Mouse (Mus musculus) gastrocnemius, postnatal 10 days (tissue): ENCODE data around the gene Ppwd1. TPM values are rescaled to one million over a fixed set of nuclear protein-coding genes. Genes with fewer than 3 reads are reported as not detected.
"Not testable (repeated sequence)": the region's sequence is repeated elsewhere in the genome, so short reads cannot be mapped to it uniquely, and the experiment has no call there.

ENCODE experiments used
- DNase-seq: peaks from one replicate; pipeline ENCODE4 v3.0.0; 2021; ENCODE audit warnings: mixed read lengths
- long read RNA-seq, 2 experiments: library from polyadenylated mRNA; stranded (forward); transcript quantifications; one replicate each; pipeline ENCODE4 v2.0.0; 2021
- total RNA-seq, 2 experiments: library from RNA; stranded (reverse); gene quantifications; 2 replicates each; pipeline ENCODE4 v1.2.3; 2021

Gene Ppwd1
- 1 to 10 TPM; 6.3 to 9.6 TPM for total RNA-seq
- long read RNA-seq, experiment 1, transcript Ppwd1-201 (11 exons, 2,342 nt) = major isoform, 6 of 8 reads
- long read RNA-seq, experiment 1, partial matches to known transcripts = 0 of 8 reads
- long read RNA-seq, experiment 1, other reads (novel, unspliced or antisense) = 1 of 8 reads
- long read RNA-seq, experiment 2, transcript Ppwd1-201 (11 exons, 2,342 nt) = major isoform, 8 of 10 reads
- long read RNA-seq, experiment 2, partial matches to known transcripts = 1 of 10 reads
- long read RNA-seq, experiment 2, other reads (novel, unspliced or antisense) = 1 of 10 reads

DNA sequence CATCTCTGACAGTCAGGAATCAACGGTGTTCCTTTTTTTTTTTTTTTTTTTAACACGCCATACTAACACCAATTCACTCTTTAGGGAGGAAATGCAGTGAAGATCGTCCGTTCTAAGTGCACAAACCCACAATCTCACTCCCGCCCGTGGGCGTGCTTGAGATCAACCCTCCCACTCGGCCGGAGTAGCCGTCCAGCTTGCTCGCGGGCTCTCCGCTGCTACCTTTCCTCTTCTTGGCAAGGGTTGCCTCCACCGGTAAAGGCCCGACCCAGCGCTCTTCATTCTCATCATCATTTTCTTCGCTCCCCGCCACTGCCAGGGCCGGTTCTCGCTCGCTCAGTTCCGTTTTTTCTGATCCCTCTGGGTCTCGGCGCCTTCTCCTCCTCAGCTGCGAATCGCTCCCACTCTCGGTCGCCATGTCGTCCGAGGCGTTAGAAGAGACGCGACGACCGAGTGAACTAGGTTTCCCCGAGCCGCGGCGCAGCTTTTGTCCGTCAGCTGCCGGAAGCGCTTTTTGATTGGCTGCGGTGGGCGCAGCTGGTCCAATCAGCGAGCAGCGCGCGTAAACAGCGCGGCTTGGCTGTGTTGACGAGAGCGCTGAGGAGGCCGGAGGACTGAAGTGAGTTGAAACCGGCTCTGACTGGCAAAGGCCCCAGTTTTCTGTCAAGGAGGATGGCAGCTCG is at the start of gene Ppwd1, which contains the start of gene Cenpk:
Ppwd1 (minus strand) TSS at position 460 of the 683 bp plus-strand sequence.
Cenpk (plus strand) TSS at position 228 of the 683 bp plus-strand sequence.
- DNase-seq = peak; percentile 94

DNA sequence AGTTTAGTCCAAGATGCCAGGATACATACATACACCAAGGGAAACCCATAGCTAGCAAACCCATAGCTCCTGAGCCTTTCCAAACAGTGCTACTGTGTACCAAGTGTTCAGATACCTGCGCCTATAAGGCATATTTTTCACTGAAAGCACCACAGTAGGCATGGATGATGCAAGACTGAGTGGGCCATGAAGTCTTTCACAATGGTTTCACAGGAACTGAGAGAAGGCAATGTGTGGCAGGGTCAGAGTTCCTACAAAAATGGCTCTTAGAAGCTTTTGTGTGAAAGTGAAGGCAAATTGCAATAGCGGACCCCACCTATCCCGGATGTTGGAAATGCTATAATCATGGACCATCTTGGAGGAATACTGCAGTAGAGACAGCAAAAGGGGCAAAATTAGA is 30.4 kb upstream of the Ppwd1 start:
- no peak for DNase-seq

DNA sequence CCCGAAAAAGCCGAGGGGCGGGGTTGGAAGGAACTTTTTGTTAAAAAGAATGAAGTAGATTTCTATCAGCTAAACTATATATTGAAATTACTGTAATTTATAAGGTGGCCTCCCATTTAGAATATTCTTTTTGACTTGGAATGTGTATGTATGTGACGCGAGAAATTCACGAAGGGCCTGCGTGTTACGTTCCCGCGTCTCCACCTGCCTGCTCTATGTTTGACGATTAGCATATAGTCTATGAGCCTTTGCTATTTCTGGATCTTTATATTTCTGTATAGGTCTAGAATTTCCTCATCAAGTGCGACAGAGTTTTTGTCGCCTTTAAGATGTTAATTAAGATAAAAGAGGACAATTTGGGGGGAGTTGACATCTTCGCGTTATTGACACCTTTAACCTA is 538 bp upstream of the Ppwd1 start:
- DNase-seq = no peak

DNA sequence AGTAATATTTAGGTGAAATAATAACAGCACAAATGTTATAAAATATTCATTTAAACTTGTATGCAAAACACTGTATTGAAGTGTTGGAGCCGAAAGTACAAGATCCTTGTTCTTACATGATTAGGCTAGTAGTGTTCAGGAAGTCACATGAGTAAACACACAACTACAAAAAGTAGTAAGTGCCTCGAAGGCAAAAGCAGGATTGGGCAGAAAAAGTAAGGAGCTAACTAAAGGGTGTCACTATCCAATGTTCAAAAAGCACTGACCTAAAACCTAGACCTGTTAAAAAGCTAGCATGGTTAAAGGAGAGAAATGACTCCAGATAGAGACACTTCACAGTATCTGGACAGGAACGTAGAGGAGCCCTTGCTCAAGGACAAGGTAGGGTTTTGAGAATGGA is 1.2 kb downstream of the Ppwd1 start:
- DNase-seq = no peak

DNA sequence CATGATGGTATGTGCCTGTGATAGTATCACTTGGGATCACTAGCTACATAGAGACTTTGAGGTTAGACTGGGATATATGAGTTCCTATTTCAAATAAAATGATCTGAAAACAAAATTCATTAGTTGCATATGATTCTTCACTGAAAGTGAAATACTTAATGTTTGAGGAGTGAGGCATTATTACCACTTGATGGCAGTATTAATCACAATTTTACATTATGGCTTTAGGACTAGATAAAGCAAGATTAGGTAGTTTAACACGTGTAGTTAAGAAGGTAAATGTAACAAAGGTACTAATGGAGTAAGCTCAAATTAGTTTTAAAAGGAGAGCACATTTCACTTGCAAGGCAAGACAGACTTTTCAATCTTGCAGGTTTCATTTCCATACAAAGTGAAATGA is 24.3 kb downstream of the Ppwd1 start:
- DNase-seq = no peak

DNA sequence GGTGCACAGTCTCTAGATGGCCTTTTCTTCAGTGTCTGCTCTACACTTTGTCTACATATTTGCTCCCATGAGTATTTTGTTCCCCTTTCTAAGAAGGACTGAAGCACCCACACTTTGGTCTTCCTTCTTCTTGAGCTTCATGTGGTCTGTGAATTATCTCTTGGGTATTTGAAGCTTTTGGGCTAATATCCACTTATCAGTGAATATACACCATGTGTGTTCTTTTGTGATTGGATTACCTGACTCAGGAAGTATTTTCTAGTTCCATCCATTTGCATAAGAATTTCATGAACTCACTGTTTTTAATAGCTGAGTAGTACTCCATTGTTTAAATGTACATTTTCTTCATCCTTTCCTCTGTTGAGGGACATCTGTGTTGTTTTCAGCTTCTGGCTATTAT is 32.8 kb downstream of the Ppwd1 start:
- not testable (repeated sequence) for DNase-seq

DNA sequence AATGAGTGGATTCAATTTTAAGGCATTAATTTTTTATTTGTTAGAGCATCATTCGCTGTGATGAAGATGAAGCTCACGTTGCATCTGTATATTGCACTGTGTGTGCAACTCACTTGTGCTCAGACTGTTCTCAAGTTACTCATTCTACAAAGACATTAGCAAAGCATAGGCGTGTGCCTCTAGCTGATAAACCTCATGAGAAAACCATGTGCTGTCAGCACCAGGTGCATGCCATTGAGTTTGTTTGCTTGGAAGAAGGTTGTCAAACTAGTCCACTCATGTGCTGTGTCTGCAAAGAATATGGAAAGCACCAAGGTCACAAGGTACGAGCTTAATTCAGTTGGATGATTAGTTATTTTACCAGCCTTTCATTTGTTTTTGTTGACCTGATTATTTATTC is 41.3 kb downstream of the Ppwd1 start:
- DNase-seq = no peak

DNA sequence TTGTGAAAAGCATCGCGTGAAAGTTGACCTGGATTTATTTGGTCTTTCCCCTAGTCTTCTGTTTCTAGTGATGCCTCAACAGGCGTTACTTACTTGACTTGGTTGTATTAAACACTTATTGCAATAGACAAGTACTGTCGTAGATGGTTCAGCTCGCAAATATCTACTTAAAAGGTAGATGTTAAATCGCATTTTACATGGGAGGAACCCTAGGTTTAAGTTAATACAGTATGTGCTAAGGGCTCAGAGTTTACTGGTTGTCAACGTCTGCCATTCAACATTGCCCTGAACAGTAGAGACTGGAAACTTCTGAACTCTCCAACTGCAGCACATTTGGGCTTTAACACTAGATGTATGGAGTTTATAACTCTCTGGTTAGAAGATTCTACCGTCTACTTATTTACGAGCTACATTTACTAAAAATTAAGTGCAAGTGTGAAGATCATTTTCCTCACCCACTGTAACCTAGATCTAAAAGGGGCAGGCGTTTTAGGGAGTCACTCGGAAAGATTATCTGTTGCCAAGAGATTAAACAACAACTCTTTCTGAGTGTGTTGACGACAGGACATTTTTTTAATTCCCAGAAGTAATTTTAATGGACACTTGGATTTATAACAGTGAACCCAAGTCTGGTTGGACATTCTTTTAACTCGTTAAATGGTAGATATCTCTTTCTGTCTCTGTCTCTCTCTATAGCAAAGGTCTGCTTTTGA is 49.3 kb downstream of the Ppwd1 start:
- no peak for DNase-seq

DNA sequence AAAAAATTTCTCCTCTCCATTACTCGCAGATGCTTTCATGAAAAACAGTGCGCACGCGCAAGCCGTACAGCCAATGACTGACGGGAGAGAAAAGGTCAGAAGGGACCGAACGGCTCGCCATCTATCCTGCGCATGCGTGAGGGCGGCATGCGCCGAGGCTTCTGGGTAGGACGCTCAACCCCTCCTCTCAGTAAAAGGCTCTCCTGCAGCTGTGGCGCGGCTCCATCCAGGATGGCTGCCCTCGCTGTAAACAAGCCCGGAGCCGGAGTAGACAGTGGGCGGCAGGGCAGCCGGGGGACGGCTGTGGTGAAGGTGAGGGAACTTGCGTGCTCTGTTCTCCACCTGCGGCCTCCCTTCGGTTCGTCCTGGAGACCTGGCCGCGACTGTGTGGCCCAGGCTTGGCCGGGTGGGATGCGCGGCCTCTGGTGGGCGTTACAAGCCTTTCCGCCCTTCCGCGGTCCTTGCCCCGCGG is 50.0 kb downstream of the Ppwd1 start, which contains the start of gene Trim23:
Trim23 (plus strand) TSS at position 148 of the 472 bp plus-strand sequence.
- peak; percentile 98 for DNase-seq

DNA sequence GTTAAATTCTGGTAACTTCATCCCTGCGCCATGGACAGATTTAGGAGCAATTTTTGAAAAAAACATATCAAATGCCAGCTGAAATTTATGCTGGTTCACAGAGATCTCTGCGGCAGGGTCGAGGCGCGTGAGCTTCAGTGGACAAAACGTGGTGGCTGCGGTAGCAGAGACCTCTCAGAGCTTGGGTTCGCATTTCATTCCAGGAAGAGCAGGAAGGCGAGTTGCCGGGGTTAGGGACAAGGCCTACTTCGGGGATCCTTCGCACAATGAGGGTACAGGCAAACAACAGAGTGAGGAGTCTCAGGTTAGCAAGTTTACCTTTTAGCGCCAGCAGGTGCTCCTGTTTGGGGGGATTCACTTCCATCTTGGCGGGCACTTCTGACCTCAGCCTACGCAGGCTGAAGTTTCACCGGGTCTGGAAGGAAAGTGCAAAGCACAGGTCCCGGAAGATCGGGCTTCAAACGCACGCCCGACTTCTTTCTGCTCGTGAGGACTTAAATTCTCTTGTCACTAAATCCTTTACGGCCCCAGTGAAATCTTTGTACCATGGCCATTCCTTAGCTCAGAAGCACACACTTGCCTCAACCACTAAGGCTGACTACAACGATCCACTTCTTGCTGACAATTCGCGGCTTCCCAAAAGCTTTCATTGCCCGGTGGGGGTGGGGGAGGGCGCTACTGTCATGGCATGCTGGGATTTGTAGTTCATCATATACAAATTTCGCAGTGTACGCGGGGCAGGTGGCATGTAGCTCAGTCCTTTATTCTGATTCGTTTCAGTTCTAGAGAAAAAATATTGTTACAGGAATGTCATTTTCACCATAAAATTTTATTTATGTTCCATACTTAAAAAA is 50.6 kb downstream of the Ppwd1 start, which contains the start of gene Trappc13:
Trappc13 (minus strand) TSS at position 674 of the 854 bp plus-strand sequence.
- no peak for DNase-seq

DNA sequence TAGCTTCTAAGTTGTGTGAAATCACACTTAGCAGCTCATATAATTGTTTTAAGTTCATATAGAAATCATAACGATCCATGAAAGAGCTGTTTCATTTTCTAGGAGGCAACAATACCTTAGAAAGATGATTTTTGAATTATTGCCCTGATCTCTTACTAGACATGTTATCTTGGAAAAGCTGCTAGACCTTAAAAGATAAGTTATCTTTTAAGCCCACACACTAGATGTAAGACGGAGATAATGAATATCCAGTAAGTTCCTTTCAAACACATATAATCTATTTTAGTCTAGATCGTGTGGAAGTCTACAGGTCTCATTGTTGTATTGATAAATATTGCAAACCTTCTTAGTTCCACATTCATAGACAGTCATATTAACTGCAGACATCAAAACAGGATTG is 51.8 kb downstream of the Ppwd1 start:
- DNase-seq = no peak

DNA sequence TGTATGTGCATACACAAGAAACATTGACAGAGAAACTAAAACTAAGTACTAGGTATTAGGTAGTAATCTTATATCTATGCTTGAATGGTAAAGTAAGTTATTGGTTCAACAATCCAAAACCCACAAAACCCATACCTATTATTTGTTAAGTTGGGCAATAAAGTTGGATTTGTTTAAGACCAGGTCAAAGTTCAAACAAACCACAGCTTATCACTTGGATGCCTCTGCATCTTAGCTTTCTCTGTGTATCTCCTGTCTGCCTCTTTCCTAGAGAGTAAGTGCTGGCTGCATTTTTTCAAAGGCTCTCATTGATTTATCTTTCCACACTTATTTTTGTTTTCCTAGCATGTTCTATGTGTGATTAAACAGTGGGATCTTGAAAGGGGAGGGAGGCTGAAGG is 56.1 kb downstream of the Ppwd1 start:
- no peak for DNase-seq

DNA sequence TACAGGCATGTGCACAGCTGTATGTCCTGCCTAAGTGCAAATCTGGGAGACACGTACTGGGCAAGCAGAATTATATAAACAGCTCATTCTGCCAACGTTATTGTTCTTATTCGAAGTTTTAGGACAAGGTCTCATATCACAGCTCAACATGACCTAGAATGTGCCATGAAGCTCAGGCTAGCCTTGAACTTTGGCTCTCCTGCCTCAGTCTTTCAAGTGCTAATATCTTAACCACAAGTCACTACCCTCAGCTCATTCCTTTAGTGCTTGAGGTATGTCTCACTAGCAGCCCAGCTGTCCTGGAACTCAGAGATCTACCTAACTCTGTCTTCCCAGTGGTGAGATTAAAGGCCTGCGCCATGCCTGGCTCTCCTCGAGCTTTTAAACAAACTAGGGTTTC is 56.9 kb downstream of the Ppwd1 start:
- no peak for DNase-seq

DNA sequence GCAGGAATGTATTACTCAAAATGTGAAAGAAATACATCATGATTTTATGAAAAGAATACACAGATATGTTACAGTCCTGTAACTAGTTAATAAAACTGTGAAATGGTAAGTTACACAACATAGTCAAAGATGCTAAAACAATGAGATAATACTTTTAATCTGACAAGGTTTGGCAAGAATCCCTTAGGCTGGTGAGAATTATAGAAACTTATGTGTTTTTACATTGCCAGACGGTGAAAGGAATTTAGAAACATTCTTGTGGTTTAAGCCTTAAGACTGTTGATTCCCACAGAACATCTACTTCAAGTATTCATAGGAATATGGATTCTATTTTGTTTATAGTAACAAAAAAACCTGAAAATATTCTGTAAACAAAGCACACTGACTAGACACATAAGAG is 73.0 kb downstream of the Ppwd1 start:
- no peak for DNase-seq

Other genes with a start within 250 kb of the Ppwd1 start
- gene Nln, start 119.2 kb downstream of the Ppwd1 start, total RNA-seq = 10 to 100 TPM in 1 of 2 experiments, 1 to 10 TPM in 1; 9.5 to 10.7 TPM
- gene Sgtb, start 119.1 kb downstream of the Ppwd1 start, total RNA-seq = 1 to 10 TPM; 1.2 to 1.6 TPM
- gene Trappc13, start 50.4 kb downstream of the Ppwd1 start, total RNA-seq = 10 to 100 TPM; 30.6 to 33.6 TPM
- 10 to 100 TPM; 17.6 to 19.0 TPM for gene Trim23, start 50.0 kb downstream of the Ppwd1 start, total RNA-seq
- gene Cenpk, start 232 bp downstream of the Ppwd1 start, total RNA-seq = 1 to 10 TPM; 2.6 to 3.1 TPM
- 1 to 10 TPM; 1.1 to 1.9 TPM for gene Adamts6, start 59.0 kb upstream of the Ppwd1 start, total RNA-seq